ENCODE assay signal across 26 mouse cellular contexts in the genomic region with DNA sequence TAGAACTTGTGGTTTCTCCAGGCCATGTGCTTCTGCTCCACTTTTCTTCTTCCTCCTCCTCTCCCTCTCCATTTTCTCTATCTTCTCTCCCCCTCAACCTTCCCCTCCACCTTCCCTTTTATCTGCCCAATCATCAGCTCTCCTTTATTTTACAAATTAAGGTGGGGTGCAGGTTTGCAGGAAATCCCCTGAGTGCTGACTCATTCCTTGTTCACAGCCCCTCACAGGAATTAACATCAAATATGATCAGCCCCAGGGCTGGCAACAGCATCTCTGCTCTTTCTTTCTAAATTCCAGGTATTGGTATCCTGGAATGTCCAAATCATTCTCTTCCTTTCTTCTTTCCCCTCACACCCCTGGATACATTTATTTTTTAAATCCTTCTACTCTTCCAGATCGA. TPM values are rescaled to one million over a fixed set of nuclear protein-coding genes. Genes with fewer than 3 reads are reported as not detected.
A peak's percentile ranks its signal among the peaks of the same experiment; 100 is the strongest.
DNase-seq lines count a peak whose midpoint lies in the region; ATAC-seq and TF ChIP-seq lines count a peak whose summit lies in the region.
"Had no signal": no experiment of that assay in that cellular context is flagged by ENCODE, and none has a peak within 500 bp of the region (broad histone marks: within the 10 kb centered on the region; RNA-seq: fewer than 3 reads in every experiment).

No protein-coding gene starts in this region.

- no peak for ATAC-seq in heart, embryonic 11.5 days (replicated peaks; ENCODE audit: insufficient number of reproducible peaks, low FRiP score, low TSS enrichment)
- ATAC-seq: CD4-positive, CD25-positive, alpha-beta regulatory T cell, adult 4 months; forebrain, embryonic 14.5 days; forebrain, postnatal 0 days had no signal

- DNase-seq in heart, adult 11 months = peak; percentile 1
- DNase-seq in ES-E14 (ENCODE audit: low read depth, low spot score) (no peak), ZHBTc4 (ENCODE audit: low read depth, low spot score) (peak; percentile 69)
- DNase-seq in right cerebral cortex, adult 18-20 months = no peak
- no peak for DNase-seq in left cerebral cortex, postnatal 25 days (ENCODE audit: low spot score in 2 of 2)
- DNase-seq: adrenal gland, adult 2 months; adrenal gland, postnatal 10 days; adrenal gland, postnatal 25 days; B cell, adult 2 months; cerebellum, adult 11 months; cerebellum, adult 18-20 months; cerebellum, adult 8-10 months; cerebellum, adult 9-11 months; cerebellum, postnatal 14 days; cerebellum, postnatal 36 days; embryo, embryonic 11 days; forebrain, postnatal 0 days had no signal

- H3K9me3 ChIP-seq in heart, embryonic 11.5 days (replicated peaks; ENCODE audit: control insufficient read depth, low read length) = no peaks in the 10 kb centered on the region
- H3K9me3 ChIP-seq in ES-E14 (ENCODE audit: control insufficient read depth, insufficient read depth, low read depth, low read length) = no peaks in the 10 kb centered on the region
- H3K9me3 ChIP-seq: embryonic facial prominence, embryonic 13.5 days; embryonic facial prominence, embryonic 15.5 days; forebrain, embryonic 10.5 days; forebrain, embryonic 12.5 days had no signal

- H3K4me2 ChIP-seq in heart, embryonic 11.5 days = no peak overlapping the region
- H3K4me2 ChIP-seq: embryonic facial prominence, embryonic 13.5 days; embryonic facial prominence, embryonic 15.5 days; forebrain, embryonic 12.5 days had no signal

- no peak overlapping the region for H3K4me3 ChIP-seq in heart, embryonic 11.5 days (ENCODE audit: low read depth, low read length)
- no peak overlapping the region for H3K4me3 ChIP-seq in ES-E14 (ENCODE audit: insufficient read depth in 1 of 2, low read depth in 1 of 2, low read length in 2 of 2, poor library complexity in 1 of 2, severe bottlenecking in 1 of 2)
- H3K4me3 ChIP-seq: embryonic facial prominence, embryonic 13.5 days; embryonic facial prominence, embryonic 15.5 days; erythroblast, embryonic 14.5 days; forebrain, embryonic 10.5 days; forebrain, embryonic 12.5 days had no signal

- H3K4me1 ChIP-seq in heart, embryonic 11.5 days (ENCODE audit: control insufficient read depth, insufficient read depth, low read length) = peaks cover 6% of the 10 kb centered on the region
- peaks cover 7 to 11% of the 10 kb centered on the region in 2 experiments; a peak in 3 of 4 replicates for H3K4me1 ChIP-seq in ES-E14 (ENCODE audit: control insufficient read depth in 2 of 2, insufficient read depth in 2 of 2, low read length in 2 of 2, poor library complexity in 1 of 2)

- no peak overlapping the region for H3K27ac ChIP-seq in heart, embryonic 11.5 days (ENCODE audit: low read depth, low read length)
- peak overlapping the region; percentile 65; the same call in 1 of the 2 replicates for H3K27ac ChIP-seq in ES-E14 (ENCODE audit: insufficient read depth, low read depth, low read length, poor library complexity, severe bottlenecking)
- H3K27ac ChIP-seq: embryonic facial prominence, embryonic 13.5 days; embryonic facial prominence, embryonic 15.5 days; forebrain, embryonic 10.5 days; forebrain, embryonic 12.5 days had no signal

- WGBS in heart, embryonic 11.5 days (ENCODE audit: insufficient replicate concordance) = 86% methylated on average over 1 of the region's 1 CpGs

- H3K36me3 ChIP-seq in heart, embryonic 11.5 days (ENCODE audit: control insufficient read depth, insufficient read depth, low read length) = no peaks in the 10 kb centered on the region
- no peaks in the 10 kb centered on the region for H3K36me3 ChIP-seq in ES-E14 (ENCODE audit: control insufficient read depth, insufficient read depth, low read length, poor library complexity, severe bottlenecking)
- H3K36me3 ChIP-seq: embryonic facial prominence, embryonic 13.5 days; embryonic facial prominence, embryonic 15.5 days; forebrain, embryonic 10.5 days; forebrain, embryonic 12.5 days had no signal

- peaks cover 21% of the 10 kb centered on the region for H3K27me3 ChIP-seq in heart, embryonic 11.5 days (ENCODE audit: control insufficient read depth, insufficient read depth, low read length)
- H3K27me3 ChIP-seq: CH12.LX had no signal

- in situ Hi-C loops in ES-E14 (cut with MboI; ENCODE audit: low sequenced_read_pairs in 2 of 2, unreplicated experiment in 2 of 2) = no loop called here

- H3K9ac ChIP-seq in heart, embryonic 11.5 days (ENCODE audit: low read depth, low read length) = no peak overlapping the region
- H3K9ac ChIP-seq in ES-E14 (ENCODE audit: insufficient read depth, low read depth, low read length, poor library complexity, severe bottlenecking) = no peak overlapping the region
- H3K9ac ChIP-seq: embryonic facial prominence, embryonic 13.5 days; embryonic facial prominence, embryonic 15.5 days; forebrain, embryonic 12.5 days; forebrain, postnatal 0 days had no signal

- intact Hi-C loops in left cerebral cortex, postnatal 25 days (cut with DNase I) = no loop called here

TF ChIP-seq in ES-E14, 5 proteins besides CTCF, POLR2A, EP300 and RAD21:
- no peak for TF ChIP-seq HCFC1 (IDR thresholded peaks at IDR 0.05; ENCODE audit: borderline replicate concordance, insufficient read depth, low read length)
- peak; percentile 63; the same call in 1 of the 2 replicates for TF ChIP-seq MAFK (IDR thresholded peaks at IDR 0.05; ENCODE audit: insufficient read depth, low read depth, low read length)
TF ChIP-seq in ES-E14: peak in this region for 1.

RNA-seq across cellular contexts. Expression of a gene that starts 14.0 kb away (rescaled TPM):
- polyA plus RNA-seq in heart, embryonic 11.5 days (2014; fragmentation: Nextera tagmentation; extraction: Ambion mirVana) = 47.3 and 52.8 TPM in 2 replicates
- total RNA-seq in ES-E14 (2012; rRNA removed) = 54.3 and 79.7 TPM in 2 replicates
- 10 to 100 TPM; 25.3 to 32.0 TPM for total RNA-seq in left cerebral cortex, postnatal 25 days (2021)

RNA-seq across cellular contexts. Expression of a gene that starts 16.7 kb away (rescaled TPM):
- 16.9 and 22.0 TPM in 2 replicates for polyA plus RNA-seq in heart, embryonic 11.5 days (2014; fragmentation: Nextera tagmentation; extraction: Ambion mirVana)
- 56.0 and 93.2 TPM in 2 replicates for total RNA-seq in ES-E14 (2012; rRNA removed)
- total RNA-seq in left cerebral cortex, postnatal 25 days (2021) = 10 to 100 TPM; 35.2 to 41.2 TPM

Comparison
In these comparisons a context has a peak if more than half of its experiments do, and no peak if none do; other contexts are left out.
1. DNase-seq: peak in heart, adult 11 months (single experiment) and ZHBTc4 (single experiment); none in ES-E14 (single experiment), right cerebral cortex, adult 18-20 months (single experiment) and left cerebral cortex, postnatal 25 days (0 of 2).